Comparison of ENCODE assay signal across 9 mouse cellular contexts in the genomic region with DNA sequence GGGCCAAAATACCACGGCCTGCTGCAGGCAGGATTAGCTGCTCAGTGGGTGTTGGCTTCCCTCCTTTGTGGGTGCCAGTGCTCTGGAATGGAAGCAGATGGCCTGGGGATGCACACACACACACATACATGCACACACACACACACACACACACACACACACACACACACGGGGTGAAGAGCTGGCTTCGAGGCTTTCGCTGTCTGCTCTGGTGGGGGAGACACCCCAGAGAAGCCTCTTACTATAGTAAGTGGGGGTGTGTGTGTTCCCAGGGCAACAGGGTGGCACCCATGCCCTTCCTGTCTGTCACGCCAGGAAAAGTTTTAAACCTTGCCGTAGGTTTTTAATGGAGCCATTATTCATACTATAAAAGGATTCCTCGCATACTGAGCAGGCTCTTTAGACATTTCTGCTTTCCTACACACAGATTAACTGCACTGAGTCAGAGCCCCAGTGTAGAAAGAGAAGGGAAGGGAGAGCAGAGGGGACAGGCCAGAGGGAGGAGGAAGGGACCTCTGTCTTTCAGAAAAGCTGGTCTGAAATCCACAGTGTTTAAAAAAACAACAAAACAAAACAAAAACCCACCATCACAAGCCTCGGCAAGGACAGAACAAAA. TPM values are rescaled to one million over a fixed set of nuclear protein-coding genes. Genes with fewer than 3 reads are reported as not detected.
DNase-seq lines count a peak whose midpoint lies in the region; ATAC-seq and TF ChIP-seq lines count a peak whose summit lies in the region.
"Had no signal": no experiment of that assay in that cellular context is flagged by ENCODE, and none has a peak within 500 bp of the region (broad histone marks: within the 10 kb centered on the region; RNA-seq: fewer than 3 reads in every experiment).

No protein-coding gene starts in this region.

- no peak for TF ChIP-seq POLR2A in ES-Bruce4 (IDR thresholded peaks at IDR 0.05; ENCODE audit: insufficient read depth, low read length)

- H3K27ac ChIP-seq in gastrocnemius, adult 2 months, result peak overlapping the region; percentile 31; the same call in 1 of the 2 replicates
- H3K27ac ChIP-seq in ES-Bruce4 (ENCODE audit: insufficient read depth, low read length), result peak overlapping the region; percentile 77; the same call in 1 of the 2 replicates
- H3K27ac ChIP-seq in forebrain, embryonic 14.5 days (ENCODE audit: low read depth, low read length), result no peak overlapping the region
- peak overlapping the region; percentile 44 for H3K27ac ChIP-seq in limb, embryonic 15.5 days

- H3K4me2 ChIP-seq in forebrain, embryonic 14.5 days (ENCODE audit: low read length), result no peak overlapping the region
- no peak overlapping the region for H3K4me2 ChIP-seq in limb, embryonic 15.5 days

- peaks cover 4% of the 10 kb centered on the region; the same call in 1 of the 2 replicates for H3K9me3 ChIP-seq in ES-Bruce4 (replicated peaks; ENCODE audit: control insufficient read depth, insufficient read depth, low read length, poor library complexity, severe bottlenecking)
- H3K9me3 ChIP-seq in forebrain, embryonic 14.5 days (replicated peaks; ENCODE audit: control insufficient read depth, low read length), result no peaks in the 10 kb centered on the region
- H3K9me3 ChIP-seq in limb, embryonic 15.5 days, result no peaks in the 10 kb centered on the region

- TF ChIP-seq EP300 in ES-Bruce4 (IDR thresholded peaks at IDR 0.05; ENCODE audit: insufficient read depth, low read depth, low read length), result no peak

- WGBS in forebrain, embryonic 14.5 days, result 22% methylated on average over 8 of the region's 8 CpGs
- 27% methylated on average over 8 of the region's 8 CpGs for WGBS in limb, embryonic 15.5 days

- H3K4me1 ChIP-seq in ES-Bruce4 (ENCODE audit: control insufficient read depth, insufficient read depth, low read length), result no peaks in the 10 kb centered on the region
- H3K4me1 ChIP-seq in forebrain, embryonic 14.5 days (ENCODE audit: control insufficient read depth, insufficient read depth, low read length), result peaks cover 13% of the 10 kb centered on the region
- peaks cover 30% of the 10 kb centered on the region for H3K4me1 ChIP-seq in limb, embryonic 15.5 days

- TF ChIP-seq CTCF in gastrocnemius, adult 2 months (IDR thresholded peaks at IDR 0.05), result no peak
- no peak for TF ChIP-seq CTCF in ES-Bruce4 (IDR thresholded peaks at IDR 0.05; ENCODE audit: low read depth, low read length)

- H3K9ac ChIP-seq in ES-Bruce4 (ENCODE audit: low read depth, poor library complexity, severe bottlenecking), result no peak overlapping the region
- H3K9ac ChIP-seq in forebrain, embryonic 14.5 days (ENCODE audit: low read length), result no peak overlapping the region
- no peak overlapping the region for H3K9ac ChIP-seq in limb, embryonic 15.5 days

- H3K36me3 ChIP-seq in ES-Bruce4 (ENCODE audit: control insufficient read depth, insufficient read depth, low read length, poor library complexity, severe bottlenecking), result peaks cover 5% of the 10 kb centered on the region
- H3K36me3 ChIP-seq in forebrain, embryonic 14.5 days (ENCODE audit: control insufficient read depth, insufficient read depth, low read length), result peaks cover 23% of the 10 kb centered on the region
- peaks cover 15% of the 10 kb centered on the region for H3K36me3 ChIP-seq in limb, embryonic 15.5 days

- peak; percentile 61 for ATAC-seq in forebrain, embryonic 14.5 days
- ATAC-seq in limb, embryonic 15.5 days (ENCODE audit: insufficient number of reproducible peaks, low FRiP score, low TSS enrichment, low read depth), result no peak
- ATAC-seq in erythroid progenitor cell, adult 5-6 weeks (replicated peaks; ENCODE audit: low FRiP score, poor library complexity, severe bottlenecking), result no peak

- intact Hi-C loops in gastrocnemius, adult 2 months (cut with DNase I), result no loop called here
- intact Hi-C loops in gastrocnemius, postnatal 14 days (cut with DNase I; ENCODE audit: low total_unique reads), result no loop called here

- H3K27me3 ChIP-seq in ES-Bruce4 (ENCODE audit: control insufficient read depth, insufficient read depth, low read length, poor library complexity, severe bottlenecking), result no peaks in the 10 kb centered on the region
- H3K27me3 ChIP-seq in forebrain, embryonic 14.5 days (replicated peaks; ENCODE audit: control insufficient read depth, insufficient read depth, low read length), result no peaks in the 10 kb centered on the region
- no peaks in the 10 kb centered on the region for H3K27me3 ChIP-seq in limb, embryonic 15.5 days

- no peak overlapping the region for H3K4me3 ChIP-seq in gastrocnemius, adult 2 months
- H3K4me3 ChIP-seq in ES-Bruce4 (ENCODE audit: low read depth, low read length), result no peak overlapping the region
- no peak overlapping the region for H3K4me3 ChIP-seq in forebrain, embryonic 14.5 days (ENCODE audit: low read depth, low read length)
- no peak overlapping the region for H3K4me3 ChIP-seq in limb, embryonic 15.5 days

- no peak for DNase-seq in gastrocnemius, adult 2 months
- DNase-seq in gastrocnemius, postnatal 14 days, result no peak
- peak; percentile 42 for DNase-seq in forebrain, embryonic 14.5 days (ENCODE audit: low spot score)
- DNase-seq in urinary bladder, adult 2 months (ENCODE audit: low spot score), result no peak
- DNase-seq in spleen, postnatal 14 days (ENCODE audit: low spot score in 2 of 2), result no peak
- DNase-seq: gastrocnemius, postnatal 10 days had no signal

RNA-seq across cellular contexts. Expression of a gene that starts 32.9 kb away (rescaled TPM):
- total RNA-seq in gastrocnemius, adult 2 months (2021), result 10 to 100 TPM; 80.1 to 81.1 TPM
- total RNA-seq in gastrocnemius, postnatal 14 days (2021), result 10 to 100 TPM; 54.3 to 64.5 TPM
- 220 and 230 TPM in 2 replicates for polyA plus RNA-seq in ES-Bruce4 (2011; ENCODE audit: insufficient read depth, insufficient read length, low read depth, missing spikeins)
- 50.8 and 64.9 TPM in 2 replicates for polyA plus RNA-seq in forebrain, embryonic 14.5 days (2014; fragmentation: Nextera tagmentation; extraction: Ambion mirVana)
- 63.5 and 78.0 TPM in 2 replicates for polyA plus RNA-seq in limb, embryonic 15.5 days (2015; fragmentation: Nextera tagmentation; extraction: Ambion mirVana)
- polyA plus RNA-seq in urinary bladder, adult 2 months (2012; rRNA removed), result 253 and 274 TPM in 2 replicates
- 54.1 and 59.9 TPM in 2 replicates for total RNA-seq in erythroid progenitor cell, adult 5-6 weeks (2015; ENCODE audit: low replicate concordance)
- 55.7 and 67.4 TPM in 2 replicates for total RNA-seq in erythroid progenitor cell, adult 5-6 weeks (2017; ENCODE audit: low replicate concordance)
